ENCODE assay signal across 17 mouse cellular contexts in the genomic region with DNA sequence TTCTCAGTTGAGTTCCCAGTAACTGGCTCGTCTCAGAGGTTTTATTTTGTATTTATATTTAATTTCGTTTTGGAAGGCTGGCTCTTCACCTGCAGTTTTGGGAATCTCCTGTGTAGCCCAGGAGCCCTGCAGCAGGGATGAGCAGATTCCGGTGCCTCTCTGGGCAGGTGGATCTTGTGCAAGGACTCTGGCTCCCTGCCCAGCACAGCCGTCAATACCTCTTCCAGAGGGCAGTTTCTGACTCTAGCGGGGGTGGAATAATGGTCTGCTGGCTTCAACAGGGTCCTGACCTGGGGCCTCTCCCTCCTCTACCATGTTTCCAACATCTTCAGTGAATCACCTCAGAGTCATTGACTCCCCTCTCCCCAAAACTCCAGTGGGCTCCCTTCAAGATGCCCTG.
DNase-seq lines count a peak whose midpoint lies in the region; ATAC-seq lines count a peak whose summit lies in the region.
"Had no signal": no experiment of that assay in that cellular context is flagged by ENCODE, and none has a peak within 500 bp of the region (broad histone marks: within the 10 kb centered on the region; RNA-seq: fewer than 3 reads in every experiment).

No protein-coding gene starts in this region.

- H3K4me2 ChIP-seq in liver, embryonic 15.5 days, result no peak overlapping the region
- H3K4me2 ChIP-seq in hindbrain, embryonic 11.5 days (replicated peaks; ENCODE audit: low read depth, low read length), result no peak overlapping the region
- H3K4me2 ChIP-seq: midbrain, embryonic 15.5 days had no signal

- peak; percentile 75 for ATAC-seq in liver, embryonic 15.5 days (ENCODE audit: insufficient read depth)
- no peak for ATAC-seq in hindbrain, embryonic 11.5 days (ENCODE audit: low FRiP score)
- ATAC-seq: inflammation-experienced regulatory T-cells, adult 6 months; midbrain, embryonic 15.5 days had no signal

- DNase-seq in adrenal gland, postnatal 10 days, result peak; percentile 41
- no peak for DNase-seq in adrenal gland, postnatal 14 days
- peak; percentile 20 for DNase-seq in heart, postnatal 4 days
- no peak for DNase-seq in heart, postnatal 10 days
- DNase-seq in cerebellum, postnatal 14 days, result peak; percentile 80 to 85
- no peak for DNase-seq in adipocyte (ENCODE audit: low spot score)
- no peak for DNase-seq in hindbrain, embryonic 11.5 days (ENCODE audit: low spot score)
- DNase-seq: kidney, adult 9 months; layer of hippocampus, adult 9-11 months; lung, postnatal 10 days; thymus, adult 2 months had no signal

- no peaks in the 10 kb centered on the region for H3K9me3 ChIP-seq in liver, embryonic 15.5 days (replicated peaks)
- H3K9me3 ChIP-seq in hindbrain, embryonic 11.5 days (ENCODE audit: control insufficient read depth, low read length), result no peaks in the 10 kb centered on the region
- H3K9me3 ChIP-seq: embryonic facial prominence, embryonic 10.5 days; hindbrain, embryonic 10.5 days; megakaryocyte, embryonic 14.5 days; midbrain, embryonic 15.5 days had no signal

- peaks cover 5% of the 10 kb centered on the region; the same call in 1 of the 2 replicates for H3K27me3 ChIP-seq in liver, embryonic 15.5 days
- no peaks in the 10 kb centered on the region for H3K27me3 ChIP-seq in hindbrain, embryonic 11.5 days (ENCODE audit: control insufficient read depth, insufficient read depth, low read length)
- H3K27me3 ChIP-seq: midbrain, embryonic 15.5 days had no signal

- no peaks in the 10 kb centered on the region for H3K36me3 ChIP-seq in liver, embryonic 15.5 days (replicated peaks)
- no peaks in the 10 kb centered on the region for H3K36me3 ChIP-seq in hindbrain, embryonic 11.5 days (ENCODE audit: control insufficient read depth, insufficient read depth, low read length)
- H3K36me3 ChIP-seq: embryonic facial prominence, embryonic 10.5 days; hindbrain, embryonic 10.5 days; midbrain, embryonic 15.5 days had no signal

- H3K4me1 ChIP-seq in liver, embryonic 15.5 days (replicated peaks), result 0 out of 2 replicates have a peak, but pooled peaks cover 10% of the 10 kb centered on the region
- H3K4me1 ChIP-seq in hindbrain, embryonic 11.5 days (replicated peaks; ENCODE audit: control insufficient read depth, insufficient read depth, low read length), result no peaks in the 10 kb centered on the region; the same call in 1 of the 2 replicates

- no peak overlapping the region for H3K9ac ChIP-seq in liver, embryonic 15.5 days
- H3K9ac ChIP-seq in hindbrain, embryonic 11.5 days (ENCODE audit: low read depth, low read length), result no peak overlapping the region
- H3K9ac ChIP-seq: midbrain, embryonic 15.5 days had no signal

- no peak overlapping the region; the same call in 1 of the 2 replicates for H3K27ac ChIP-seq in liver, embryonic 15.5 days (replicated peaks)
- no peak overlapping the region for H3K27ac ChIP-seq in hindbrain, embryonic 11.5 days (ENCODE audit: low read depth, low read length)
- H3K27ac ChIP-seq: embryonic facial prominence, embryonic 10.5 days; hindbrain, embryonic 10.5 days; midbrain, embryonic 15.5 days had no signal

- intact Hi-C loops in heart, postnatal 10 days (cut with DNase I), result no loop called here

- WGBS in liver, embryonic 15.5 days (ENCODE audit: insufficient replicate concordance), result 52% methylated on average over 5 of the region's 5 CpGs
- 63% methylated on average over 5 of the region's 5 CpGs for WGBS in hindbrain, embryonic 11.5 days

- no peak overlapping the region for H3K4me3 ChIP-seq in liver, embryonic 15.5 days (replicated peaks)
- no peak overlapping the region for H3K4me3 ChIP-seq in hindbrain, embryonic 11.5 days (ENCODE audit: low read depth, low read length)
- H3K4me3 ChIP-seq: embryonic facial prominence, embryonic 10.5 days; hindbrain, embryonic 10.5 days; megakaryocyte, embryonic 14.5 days; midbrain, embryonic 15.5 days had no signal

Comparison
In these comparisons a context has a peak if more than half of its experiments do, and no peak if none do; other contexts are left out.
1. DNase-seq: peak in adrenal gland, postnatal 10 days (single experiment), heart, postnatal 4 days (single experiment) and cerebellum, postnatal 14 days (2 of 2); none in adrenal gland, postnatal 14 days (single experiment), heart, postnatal 10 days (0 of 2), adipocyte (single experiment) and hindbrain, embryonic 11.5 days (single experiment).